Mouse (Mus musculus) hindbrain, embryonic 15.5 days (tissue): Measurements from ENCODE around the gene Sod2. TPM values are rescaled to one million over a fixed set of nuclear protein-coding genes. Genes with fewer than 3 reads are reported as not detected.
A peak's percentile ranks its signal among the peaks of the same experiment; 100 is the strongest.
"Not testable (repeated sequence)": the region's sequence is repeated elsewhere in the genome, so short reads cannot be mapped to it uniquely, and the experiment has no call there.

Experiments used
- ATAC-seq: fragments of 200-750 bp; cut with Nextera tagmentation; 2 replicates; pipeline ENCODE4 v1.8.0; 2017; ENCODE audit warnings: low read depth, moderate number of reproducible peaks, moderate TSS enrichment; ENCODE audit not compliant: low FRiP score
- H3K27ac ChIP-seq: fragments of 300-500 bp; sonication (generic); replicated peaks from 2 replicates; pipeline ENCODE4 v1.5.1; 2015; ENCODE audit warnings: mild to moderate bottlenecking, inconsistent platforms
- H3K27me3 ChIP-seq: fragments of 300-500 bp; sonication (generic); 2 replicates; pipeline ENCODE4 v1.6.1; 2015; ENCODE audit warnings: control low read depth, inconsistent platforms
- H3K36me3 ChIP-seq: fragments of 300-500 bp; sonication (generic); 2 replicates; pipeline ENCODE4 v1.6.1; 2015; ENCODE audit warnings: control low read depth, inconsistent platforms
- H3K4me1 ChIP-seq: fragments of 300-500 bp; sonication (generic); replicated peaks from 2 replicates; pipeline ENCODE4 v1.6.1; 2015; ENCODE audit warnings: control low read depth, inconsistent platforms
- H3K4me2 ChIP-seq: fragments of 300-500 bp; sonication (generic); 2 replicates; pipeline ENCODE4 v1.6.1; 2015; ENCODE audit warnings: moderate library complexity, mild to moderate bottlenecking, inconsistent platforms
- H3K4me3 ChIP-seq: fragments of 300-500 bp; sonication (generic); 2 replicates; pipeline ENCODE4 v1.5.1; 2015; ENCODE audit warnings: mild to moderate bottlenecking, inconsistent platforms
- H3K9ac ChIP-seq: fragments of 300-500 bp; sonication (generic); 2 replicates; pipeline ENCODE4 v1.6.1; 2015; ENCODE audit warnings: inconsistent platforms
- H3K9me3 ChIP-seq: fragments of 300-500 bp; sonication (generic); 2 replicates; pipeline ENCODE4 v1.6.1; 2016; ENCODE audit warnings: control low read depth, inconsistent platforms
- whole genome bisulfite sequencing: fragments of 180-500 bp; shearing (Covaris S2); methylation state at CpG from one replicate; pipeline ENCODE4 v1.1.7; 2015; 5-methylcytosine and 5-hydroxymethylcytosine counted together
- polyA plus RNA-seq: library from polyadenylated mRNA; unstranded; fragments of >200 nt; fragmentation: Nextera tagmentation; extraction: Ambion mirVana; gene quantifications from 2 replicates; pipeline ENCODE4 v1.2.1, GENCODE M21; 2015

Gene Sod2
- polyA plus RNA-seq, 1 experiment from 2014 or later, result 143 TPM

GRCm38 (mm10) chr17:13036627-13037192 is 30.1 kb downstream of the Sod2 start:
- not testable (repeated sequence) for H3K27me3 ChIP-seq, H3K4me1 ChIP-seq, H3K9me3 ChIP-seq, H3K27ac ChIP-seq, H3K36me3 ChIP-seq, H3K4me3 ChIP-seq, H3K4me2 ChIP-seq, H3K9ac ChIP-seq
- 89% methylated on average over 5 of the region's 12 CpGs for WGBS
- 0 out of 2 replicates have a peak, but pooled peaks have one; percentile 45 for ATAC-seq

GRCm38 (mm10) chr17:13043846-13044673 is 37.4 kb downstream of the Sod2 start:
- H3K9ac ChIP-seq, H3K27me3 ChIP-seq, H3K4me2 ChIP-seq, H3K36me3 ChIP-seq, H3K27ac ChIP-seq, H3K9me3 ChIP-seq, H3K4me1 ChIP-seq, H3K4me3 ChIP-seq: not testable (repeated sequence)
- 8% methylated on average over 4 of the region's 4 CpGs for WGBS
- ATAC-seq, result peak; percentile 92

- H3K27me3 ChIP-seq, H3K4me1 ChIP-seq, H3K27ac ChIP-seq, H3K9me3 ChIP-seq, H3K9ac ChIP-seq, H3K36me3 ChIP-seq, H3K4me2 ChIP-seq, H3K4me3 ChIP-seq: not testable (repeated sequence)
- 70% methylated on average over 2 of the region's 8 CpGs for WGBS
- ATAC-seq, result 0 out of 2 replicates have a peak, but pooled peaks have one; percentile 59
Measured at GRCm38 (mm10) chr17:13052124-13052813, 45.6 kb downstream of the Sod2 start, which contains the start of gene Gpr31b. Gpr31b (minus strand) TSS chr17:13052296.

- H3K4me3 ChIP-seq, H3K27ac ChIP-seq, H3K9ac ChIP-seq, H3K27me3 ChIP-seq, H3K9me3 ChIP-seq, ATAC-seq, H3K4me2 ChIP-seq, H3K4me1 ChIP-seq, H3K36me3 ChIP-seq: not testable (repeated sequence)
- 92% methylated on average over 4 of the region's 4 CpGs for WGBS
Measured at GRCm38 (mm10) chr17:13060804-13061203, 54.2 kb downstream of the Sod2 start, which contains the start of gene Tcp10b. Tcp10b (plus strand) TSS chr17:13061104.

- H3K27ac ChIP-seq, H3K4me1 ChIP-seq, H3K9me3 ChIP-seq, H3K36me3 ChIP-seq, ATAC-seq, H3K27me3 ChIP-seq, H3K9ac ChIP-seq, H3K4me2 ChIP-seq, H3K4me3 ChIP-seq: not testable (repeated sequence)
- WGBS, result 78% methylated on average over 4 of the region's 7 CpGs
Measured at GRCm38 (mm10) chr17:13062882-13063281, 56.2 kb downstream of the Sod2 start.

- not testable (repeated sequence) for H3K4me1 ChIP-seq, H3K9ac ChIP-seq, H3K4me2 ChIP-seq, H3K4me3 ChIP-seq, H3K27me3 ChIP-seq, H3K27ac ChIP-seq, H3K9me3 ChIP-seq, H3K36me3 ChIP-seq, ATAC-seq
- 100% methylated on average over 1 of the region's 4 CpGs for WGBS
Measured at GRCm38 (mm10) chr17:13067864-13068385, 61.3 kb downstream of the Sod2 start.

- not testable (repeated sequence) for H3K27ac ChIP-seq, H3K4me3 ChIP-seq, H3K9me3 ChIP-seq, H3K4me2 ChIP-seq, H3K27me3 ChIP-seq, H3K4me1 ChIP-seq, H3K9ac ChIP-seq, ATAC-seq, H3K36me3 ChIP-seq
- 68% methylated on average over 4 of the region's 5 CpGs for WGBS
Measured at GRCm38 (mm10) chr17:13069227-13069626, 62.6 kb downstream of the Sod2 start.

Other genes with a start within 250 kb of the Sod2 start
- 9.1 and 10.2 TPM in 2 replicates for gene Igf2r, start 237.2 kb upstream of the Sod2 start, polyA plus RNA-seq
- 0.12 TPM in 1 of 2 replicates, not detected in the other for gene Mas1, start 138.7 kb upstream of the Sod2 start, polyA plus RNA-seq
- gene Mrgprh, start 130.8 kb upstream of the Sod2 start, polyA plus RNA-seq, result not detected in 2 replicates
- gene Pnldc1, start 96.6 kb upstream of the Sod2 start, polyA plus RNA-seq, result 1.7 and 2.5 TPM in 2 replicates
- gene Tcp1, start 91.1 kb upstream of the Sod2 start, polyA plus RNA-seq, result 324 and 343 TPM in 2 replicates
- 118 and 125 TPM in 2 replicates for gene Mrpl18, start 90.5 kb upstream of the Sod2 start, polyA plus RNA-seq
- 0.39 and 1.2 TPM in 2 replicates for gene Acat3, start 66.2 kb upstream of the Sod2 start, polyA plus RNA-seq
- 331 and 333 TPM in 2 replicates for gene Acat2, start 46.1 kb upstream of the Sod2 start, polyA plus RNA-seq
- 123 and 124 TPM in 2 replicates for gene Wtap, start 12.7 kb upstream of the Sod2 start, polyA plus RNA-seq
- 0.22 and 0.35 TPM in 2 replicates for gene Gpr31b, start 45.5 kb downstream of the Sod2 start, polyA plus RNA-seq
- 0.10 and 0.21 TPM in 2 replicates for gene Tcp10b, start 54.3 kb downstream of the Sod2 start, polyA plus RNA-seq
- gene Unc93a, start 125.0 kb downstream of the Sod2 start, polyA plus RNA-seq, result 0.08 TPM in 1 of 2 replicates, not detected in the other
- not detected in 2 replicates for gene Smok2a, start 214.3 kb downstream of the Sod2 start, polyA plus RNA-seq
- gene Smok2b, start 223.4 kb downstream of the Sod2 start, polyA plus RNA-seq, result not detected in 2 replicates